Mouse (Mus musculus) limb, embryonic 10.5 days (tissue): ENCODE results near the gene Aox3. TPM values are rescaled to one million over a fixed set of nuclear protein-coding genes. Genes with fewer than 3 reads are reported as not detected.

Experiments
- DNase-seq: peaks from one replicate; pipeline ENCODE4 v3.0.0-alpha.2; 2017; ENCODE audit warnings: low spot score
- H3K27ac ChIP-seq: fragments of 300-500 bp; sonication (generic); 2 replicates; pipeline ENCODE4 v1.5.1; 2016; ENCODE audit warnings: mild to moderate bottlenecking
- H3K27me3 ChIP-seq: fragments of 300-500 bp; sonication (generic); 2 replicates; pipeline ENCODE4 v1.6.1; 2016; ENCODE audit warnings: low read depth, mild to moderate bottlenecking; ENCODE audit not compliant: poor library complexity, severe bottlenecking
- H3K36me3 ChIP-seq: fragments of 300-500 bp; sonication (generic); 2 replicates; pipeline ENCODE4 v1.6.1; 2016; ENCODE audit warnings: mild to moderate bottlenecking, moderate library complexity
- H3K4me1 ChIP-seq: fragments of 300-500 bp; sonication (generic); 2 replicates; pipeline ENCODE4 v1.6.1; 2016
- H3K4me3 ChIP-seq: fragments of 300-500 bp; sonication (generic); 2 replicates; pipeline ENCODE4 v1.5.1; 2016; ENCODE audit warnings: mild to moderate bottlenecking, moderate library complexity
- H3K9me3 ChIP-seq: fragments of 300-500 bp; sonication (generic); replicated peaks from 2 replicates; pipeline ENCODE4 v1.6.1; 2016; ENCODE audit warnings: mild to moderate bottlenecking
- WGBS: fragments of 180-500 bp; shearing (Covaris S2); methylation state at CpG from one replicate; pipeline ENCODE4 v1.1.7; 2016; 5-methylcytosine and 5-hydroxymethylcytosine counted together
- polyA plus RNA-seq: library from polyadenylated mRNA; unstranded; fragments of >200 nt; fragmentation: Nextera tagmentation; extraction: Ambion mirVana; gene quantifications from 2 replicates; pipeline ENCODE4 v1.2.1, GENCODE M21; 2016

Aox3 gene
- polyA plus RNA-seq, 1 experiment from 2014 or later, result 0.94 TPM

- 76% methylated on average over 6 of the region's 6 CpGs for WGBS
- no peaks in the 10 kb centered on the region for H3K9me3 ChIP-seq
- no peaks in the 10 kb centered on the region for H3K36me3 ChIP-seq
- 0 out of 2 replicates have a peak, but pooled peaks cover 4% of the 10 kb centered on the region for H3K4me1 ChIP-seq
- no peak overlapping the region for H3K4me3 ChIP-seq
- no peak overlapping the region for H3K27ac ChIP-seq
- no peak for DNase-seq
- no peaks in the 10 kb centered on the region for H3K27me3 ChIP-seq
These were observed 1.2 kb downstream of the Aox3 start for GRCm38 (mm10) chr1:58114021-58114560.

- H3K27me3 ChIP-seq, result no peaks in the 10 kb centered on the region
- no peak for DNase-seq
- H3K4me3 ChIP-seq, result no peak overlapping the region
- 0 out of 2 replicates have a peak, but pooled peaks cover 4% of the 10 kb centered on the region for H3K4me1 ChIP-seq
- H3K36me3 ChIP-seq, result no peaks in the 10 kb centered on the region
- no peak overlapping the region for H3K27ac ChIP-seq
- 84% methylated on average over 12 of the region's 12 CpGs for WGBS
- no peaks in the 10 kb centered on the region for H3K9me3 ChIP-seq
These were observed 1.9 kb downstream of the Aox3 start for GRCm38 (mm10) chr1:58114666-58115375.

- 94% methylated on average over 3 of the region's 3 CpGs for WGBS
- H3K27ac ChIP-seq, result no peak overlapping the region
- no peak overlapping the region for H3K4me3 ChIP-seq
- no peaks in the 10 kb centered on the region for H3K4me1 ChIP-seq
- no peaks in the 10 kb centered on the region for H3K9me3 ChIP-seq
- no peak for DNase-seq
- no peaks in the 10 kb centered on the region for H3K36me3 ChIP-seq
- no peaks in the 10 kb centered on the region for H3K27me3 ChIP-seq
These were observed 5.3 kb downstream of the Aox3 start for GRCm38 (mm10) chr1:58118231-58118630.

GRCm38 (mm10) chr1:58124901-58125300 is 12.0 kb downstream of the Aox3 start:
- Histone ChIP-seq H3K4me3 (no peak overlapping the region), H3K4me1 (0 out of 2 replicates have a peak, but pooled peaks cover 3% of the 10 kb centered on the region), H3K36me3 (no peaks in the 10 kb centered on the region), H3K27ac (no peak overlapping the region), H3K27me3 (no peaks in the 10 kb centered on the region), H3K9me3 (no peaks in the 10 kb centered on the region)
- 96% methylated on average over 8 of the region's 8 CpGs for WGBS
- no peak for DNase-seq

GRCm38 (mm10) chr1:58137891-58138290 is 25.0 kb downstream of the Aox3 start:
- no peaks in the 10 kb centered on the region for H3K27me3 ChIP-seq
- H3K4me1 ChIP-seq, result no peaks in the 10 kb centered on the region; the same call in 1 of the 2 replicates
- H3K36me3 ChIP-seq, result no peaks in the 10 kb centered on the region
- H3K27ac ChIP-seq, result no peak overlapping the region
- no peak for DNase-seq
- no peaks in the 10 kb centered on the region for H3K9me3 ChIP-seq
- H3K4me3 ChIP-seq, result no peak overlapping the region

GRCm38 (mm10) chr1:58138986-58139385 is 26.1 kb downstream of the Aox3 start:
- Histone ChIP-seq H3K9me3 (no peaks in the 10 kb centered on the region), H3K4me1 (no peaks in the 10 kb centered on the region; the same call in 1 of the 2 replicates), H3K36me3 (no peaks in the 10 kb centered on the region), H3K4me3 (no peak overlapping the region), H3K27ac (no peak overlapping the region), H3K27me3 (no peaks in the 10 kb centered on the region)
- WGBS, result 92% methylated on average over 9 of the region's 9 CpGs
- DNase-seq, result no peak

- Histone ChIP-seq H3K4me1 (no peaks in the 10 kb centered on the region; the same call in 1 of the 2 replicates), H3K9me3 (no peaks in the 10 kb centered on the region), H3K27me3 (no peaks in the 10 kb centered on the region), H3K4me3 (no peak overlapping the region), H3K27ac (no peak overlapping the region), H3K36me3 (no peaks in the 10 kb centered on the region)
- no peak for DNase-seq
- 91% methylated on average over 5 of the region's 5 CpGs for WGBS
These were observed 27.7 kb downstream of the Aox3 start for GRCm38 (mm10) chr1:58140607-58141006.

GRCm38 (mm10) chr1:58144384-58145069 is 31.6 kb downstream of the Aox3 start:
- no peak for DNase-seq
- Histone ChIP-seq H3K4me3 (no peak overlapping the region), H3K9me3 (no peaks in the 10 kb centered on the region), H3K27me3 (no peaks in the 10 kb centered on the region), H3K4me1 (no peaks in the 10 kb centered on the region), H3K36me3 (no peaks in the 10 kb centered on the region), H3K27ac (no peak overlapping the region)
- 80% methylated on average over 10 of the region's 10 CpGs for WGBS

- Histone ChIP-seq H3K27ac (no peak overlapping the region), H3K36me3 (no peaks in the 10 kb centered on the region), H3K4me1 (no peaks in the 10 kb centered on the region), H3K27me3 (no peaks in the 10 kb centered on the region), H3K4me3 (no peak overlapping the region), H3K9me3 (no peaks in the 10 kb centered on the region)
- no peak for DNase-seq
- 89% methylated on average over 10 of the region's 10 CpGs for WGBS
These were observed 33.1 kb downstream of the Aox3 start for GRCm38 (mm10) chr1:58146026-58146425.

GRCm38 (mm10) chr1:58147776-58148175 is 34.8 kb downstream of the Aox3 start:
- H3K36me3 ChIP-seq, result no peaks in the 10 kb centered on the region
- WGBS, result 81% methylated on average over 6 of the region's 6 CpGs
- no peak overlapping the region for H3K4me3 ChIP-seq
- no peak overlapping the region for H3K27ac ChIP-seq
- H3K27me3 ChIP-seq, result no peaks in the 10 kb centered on the region
- no peaks in the 10 kb centered on the region for H3K4me1 ChIP-seq
- DNase-seq, result no peak
- no peaks in the 10 kb centered on the region for H3K9me3 ChIP-seq

- Histone ChIP-seq H3K27ac (no peak overlapping the region), H3K36me3 (no peaks in the 10 kb centered on the region), H3K9me3 (no peaks in the 10 kb centered on the region), H3K4me3 (no peak overlapping the region), H3K4me1 (no peaks in the 10 kb centered on the region), H3K27me3 (no peaks in the 10 kb centered on the region)
- peak; percentile 2 for DNase-seq
- WGBS, result 86% methylated on average over 8 of the region's 8 CpGs
These were observed 39.3 kb downstream of the Aox3 start for GRCm38 (mm10) chr1:58152247-58152646.

- DNase-seq, result peak; percentile 49
- 60% methylated on average over 5 of the region's 5 CpGs for WGBS
These were observed 43.8 kb downstream of the Aox3 start for GRCm38 (mm10) chr1:58156747-58157146.

GRCm38 (mm10) chr1:58169893-58170292 is 57.0 kb downstream of the Aox3 start:
- WGBS, result 74% methylated on average over 6 of the region's 6 CpGs
- Histone ChIP-seq H3K27ac (no peak overlapping the region), H3K4me3 (no peak overlapping the region), H3K4me1 (no peaks in the 10 kb centered on the region; the same call in 1 of the 2 replicates), H3K36me3 (no peaks in the 10 kb centered on the region), H3K9me3 (no peaks in the 10 kb centered on the region), H3K27me3 (no peaks in the 10 kb centered on the region)
- DNase-seq, result no peak

More at GRCm38 (mm10) chr1:58156747-58157146, 43.8 kb downstream of the Aox3 start:
- no peaks in the 10 kb centered on the region for H3K36me3 ChIP-seq
- H3K4me3 ChIP-seq, result no peak overlapping the region
- H3K9me3 ChIP-seq, result no peaks in the 10 kb centered on the region
- no peaks in the 10 kb centered on the region for H3K27me3 ChIP-seq
- H3K4me1 ChIP-seq, result no peaks in the 10 kb centered on the region
- no peak overlapping the region for H3K27ac ChIP-seq
